Mouse (Mus musculus): Measurements from ENCODE around the gene Sgcb. TPM values are rescaled to one million over a fixed set of nuclear protein-coding genes. Genes with fewer than 3 reads are reported as not detected.

Sgcb gene
- polyA plus RNA-seq (2017; shearing (Covaris generic)), result 7.1 TPM

DNA sequence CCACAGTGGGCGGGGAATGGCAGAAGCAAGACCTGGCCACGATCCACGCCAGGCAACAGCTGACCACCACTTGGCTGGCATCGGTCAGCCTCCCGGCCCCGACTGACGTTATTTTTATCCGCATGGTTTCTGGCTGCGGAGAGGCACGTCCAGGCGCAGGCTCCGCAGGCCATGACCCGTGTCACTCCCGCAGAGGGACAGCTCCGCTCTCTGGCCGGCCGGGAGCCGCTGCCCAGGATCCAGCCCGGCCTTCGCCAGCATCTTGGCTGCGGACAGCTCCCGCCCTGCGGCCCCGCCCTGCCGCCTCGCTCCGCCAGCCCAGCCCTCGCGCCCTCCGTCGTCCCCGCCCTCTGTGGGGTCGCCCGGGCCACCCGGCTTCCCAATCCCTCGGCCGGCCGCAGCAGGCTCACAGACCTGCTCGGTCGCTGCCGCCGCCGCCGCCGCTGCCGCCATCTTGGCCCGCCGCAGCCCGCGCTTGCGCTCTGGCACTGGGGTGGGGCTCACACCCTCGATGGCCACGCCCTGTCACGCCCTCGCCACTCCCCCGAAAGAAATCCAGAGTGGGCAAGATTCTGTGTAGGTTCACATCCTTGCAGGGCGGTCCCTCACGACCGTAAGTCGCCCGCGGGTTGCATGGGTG lies at the start of gene Sgcb:
TSS of gene Sgcb (minus strand) at position 530 of the 640 bp plus-strand sequence.

DNA sequence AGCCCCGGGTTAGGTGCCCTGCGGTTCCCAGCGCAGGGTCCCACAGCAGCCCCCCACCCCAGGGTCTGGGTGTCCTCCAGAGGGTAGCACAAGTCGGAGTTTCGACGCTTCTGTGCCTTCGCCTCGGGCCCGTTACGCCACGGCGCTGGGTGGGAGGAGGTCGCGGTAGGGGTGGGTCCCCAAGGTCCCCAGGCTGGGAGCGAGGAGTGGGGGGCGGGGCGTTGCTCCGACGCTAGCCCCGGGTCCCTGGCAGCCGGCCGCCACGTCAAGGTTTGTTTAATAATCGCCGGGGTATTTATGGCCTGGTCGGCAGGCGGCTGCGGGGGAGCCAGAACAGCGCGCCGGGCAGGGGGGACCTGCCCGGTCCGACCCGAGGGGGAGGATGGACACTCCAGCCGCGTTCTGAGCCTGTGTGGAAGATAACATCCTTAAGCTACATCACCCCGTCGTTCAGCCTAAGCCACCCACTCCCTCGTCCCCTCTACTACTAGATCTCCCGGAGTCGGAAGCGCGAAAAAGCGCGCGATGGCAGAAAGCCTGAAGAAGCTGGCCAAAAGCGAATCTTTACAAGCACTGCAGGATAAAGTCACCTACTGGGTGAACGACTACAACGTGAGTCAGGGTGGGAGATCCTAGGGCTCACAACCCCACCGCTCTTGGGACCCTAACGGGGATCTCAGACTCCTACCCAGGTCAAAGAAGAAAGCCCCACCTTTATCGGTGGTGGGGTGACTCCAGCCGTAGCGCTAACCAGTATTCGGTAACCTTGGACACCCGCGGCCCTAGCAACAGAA lies 3.7 kb upstream of the Sgcb start, which contains the start of gene Spata18:
TSS of gene Spata18 (plus strand) at position 319 of the 794 bp plus-strand sequence.

DNA sequence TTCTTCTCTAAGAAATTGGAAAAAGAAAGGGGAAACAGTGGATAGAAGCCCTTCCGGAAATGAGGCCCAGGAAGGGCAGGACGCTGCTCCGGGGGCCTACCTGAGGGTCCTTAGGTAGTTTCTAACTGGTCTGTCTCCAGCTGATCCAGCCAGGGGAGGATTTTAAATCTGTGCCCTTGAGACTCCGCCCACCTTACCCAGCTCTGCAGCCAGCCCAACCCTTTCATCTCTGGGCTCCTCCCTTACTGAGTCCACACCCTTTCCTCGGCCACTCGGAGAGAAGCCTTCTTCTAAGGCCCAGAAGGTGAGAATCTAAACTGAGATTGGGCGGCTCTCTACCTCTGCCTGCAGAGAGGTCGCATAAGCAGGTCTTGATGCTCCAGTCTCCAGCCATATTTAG lies 15.3 kb downstream of the Sgcb start, which contains the start of gene Lrrc66:
TSS of gene Lrrc66 (minus strand) at position 236 of the 400 bp plus-strand sequence.

Other genes starting within 250 kb of the Sgcb start
- gene Cwh43, start 241.7 kb downstream of the Sgcb start, polyA plus RNA-seq (2017; shearing (Covaris generic)), result 0.28 TPM
- gene Dcun1d4, start 166.8 kb downstream of the Sgcb start, polyA plus RNA-seq (2017; shearing (Covaris generic)), result 15.8 TPM
- not detected for gene Lrrc66, start 15.3 kb downstream of the Sgcb start, polyA plus RNA-seq (2017; shearing (Covaris generic))
- not detected for gene Spata18, start 3.6 kb upstream of the Sgcb start, polyA plus RNA-seq (2017; shearing (Covaris generic))

Measured in effector memory CD4-positive, alpha-beta T cell, adult 7 months (primary cell).